Mouse (Mus musculus): ENCODE results near the gene Trim8.
A peak's percentile ranks its signal among the peaks of the same experiment; 100 is the strongest.

Gene Trim8

DNA sequence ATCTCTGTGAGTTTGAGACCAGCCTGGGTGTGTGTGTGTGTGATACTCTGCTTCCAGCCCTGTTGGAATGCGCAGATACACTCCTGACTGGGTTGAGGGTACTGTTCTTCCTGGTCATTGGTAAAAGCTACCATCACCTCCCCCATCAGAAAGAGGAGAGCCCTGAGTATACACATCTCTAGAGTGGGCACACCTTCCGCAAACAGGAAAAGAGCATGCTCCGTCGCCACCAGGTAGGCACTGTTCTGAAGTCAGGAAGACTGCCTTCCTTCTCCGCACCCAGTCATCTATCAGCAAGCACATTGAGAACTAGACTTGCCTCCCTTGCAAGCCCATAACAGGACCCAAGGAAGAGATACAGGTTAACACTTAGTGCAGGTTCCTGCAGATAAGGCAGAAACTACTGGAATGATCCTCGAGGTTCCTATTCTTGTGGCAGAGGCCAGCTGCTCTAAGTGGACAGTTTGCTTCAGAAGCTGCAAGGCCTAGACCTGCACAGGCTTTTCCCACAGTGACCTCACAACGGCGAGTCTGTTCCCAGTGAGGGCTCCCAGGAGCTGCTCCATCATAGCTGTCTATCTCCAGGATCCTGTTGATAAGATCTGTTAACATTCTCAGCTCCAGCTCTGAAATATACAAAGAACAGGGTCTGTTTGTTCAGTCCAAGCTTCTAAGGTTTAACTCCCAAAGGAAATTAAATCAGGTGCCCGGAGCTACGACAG lies 20.7 kb upstream of the Trim8 start:
- no peak for DNase-seq (ENCODE audit: low spot score)

DNA sequence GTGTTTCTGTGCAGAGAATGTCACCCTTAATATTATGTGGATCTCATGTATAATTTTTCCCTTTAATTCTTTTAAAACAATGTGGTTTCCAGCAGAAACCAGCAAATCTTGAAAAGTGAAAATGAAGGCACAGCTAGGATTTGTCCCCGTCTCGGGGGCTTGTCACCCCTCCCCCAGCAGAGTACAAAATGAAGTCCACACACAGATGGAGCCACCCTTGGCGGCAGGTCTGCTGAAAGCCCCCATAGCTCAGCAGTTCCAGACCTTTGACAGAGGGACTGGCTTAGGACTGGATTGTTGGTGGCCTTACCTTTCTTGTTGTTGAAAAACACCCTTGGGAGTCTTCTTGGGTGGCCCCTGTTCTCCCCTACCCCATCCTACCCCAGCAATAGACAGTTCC lies 20.1 kb upstream of the Trim8 start:
- no peak for DNase-seq (ENCODE audit: low spot score)

DNA sequence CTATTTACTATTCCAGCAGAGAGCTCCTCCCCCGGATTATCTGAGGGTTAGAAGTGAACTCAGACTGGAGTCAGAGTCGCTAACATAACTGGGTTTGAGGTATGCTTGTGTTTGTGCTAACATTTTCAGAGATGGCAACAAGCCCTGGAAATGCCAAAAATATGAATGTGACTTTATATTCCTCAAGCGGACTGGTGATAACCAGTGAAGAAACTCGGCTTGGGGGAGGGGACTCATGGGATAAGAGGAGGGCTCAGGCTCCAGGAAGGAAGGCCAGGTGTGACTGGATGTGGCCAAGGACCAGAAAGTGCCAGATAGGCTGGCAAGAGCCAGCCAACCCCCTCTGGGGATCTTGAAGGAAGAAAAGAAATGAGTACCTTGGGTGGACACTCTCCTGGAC lies 19.7 kb upstream of the Trim8 start:
- no peak for DNase-seq (ENCODE audit: low spot score)

DNA sequence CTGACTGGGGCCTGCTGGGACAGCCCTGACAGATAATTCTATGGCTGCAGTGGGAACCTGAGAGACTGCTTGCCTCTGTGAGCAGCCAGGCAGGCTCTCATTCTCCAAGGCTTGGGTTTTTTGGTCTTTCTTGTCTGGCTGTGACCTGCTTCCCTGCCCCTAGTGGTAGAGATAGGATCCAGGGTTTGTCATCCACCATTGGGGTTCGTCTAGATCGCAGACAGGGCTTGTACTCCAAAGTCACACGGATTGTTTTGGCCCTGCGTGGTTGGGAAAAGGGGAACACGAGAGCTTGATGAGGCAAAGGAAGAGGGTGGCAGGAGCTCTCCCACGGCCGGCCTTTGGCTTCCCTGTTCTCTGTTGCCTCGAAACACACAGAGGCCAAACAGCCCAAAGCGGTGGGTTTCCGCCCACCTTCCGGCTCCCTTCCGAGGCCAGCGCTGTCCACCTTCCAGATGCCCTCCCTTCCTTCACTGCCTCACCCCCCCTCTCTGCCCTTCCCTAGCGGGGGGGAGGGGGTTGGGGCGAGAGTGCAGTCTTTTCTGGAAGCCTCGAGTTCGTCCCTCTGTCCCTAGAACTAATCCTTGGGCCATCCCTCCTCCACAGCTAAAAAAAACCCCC lies 18.5 kb upstream of the Trim8 start:
- no peak for DNase-seq (ENCODE audit: low spot score)

DNA sequence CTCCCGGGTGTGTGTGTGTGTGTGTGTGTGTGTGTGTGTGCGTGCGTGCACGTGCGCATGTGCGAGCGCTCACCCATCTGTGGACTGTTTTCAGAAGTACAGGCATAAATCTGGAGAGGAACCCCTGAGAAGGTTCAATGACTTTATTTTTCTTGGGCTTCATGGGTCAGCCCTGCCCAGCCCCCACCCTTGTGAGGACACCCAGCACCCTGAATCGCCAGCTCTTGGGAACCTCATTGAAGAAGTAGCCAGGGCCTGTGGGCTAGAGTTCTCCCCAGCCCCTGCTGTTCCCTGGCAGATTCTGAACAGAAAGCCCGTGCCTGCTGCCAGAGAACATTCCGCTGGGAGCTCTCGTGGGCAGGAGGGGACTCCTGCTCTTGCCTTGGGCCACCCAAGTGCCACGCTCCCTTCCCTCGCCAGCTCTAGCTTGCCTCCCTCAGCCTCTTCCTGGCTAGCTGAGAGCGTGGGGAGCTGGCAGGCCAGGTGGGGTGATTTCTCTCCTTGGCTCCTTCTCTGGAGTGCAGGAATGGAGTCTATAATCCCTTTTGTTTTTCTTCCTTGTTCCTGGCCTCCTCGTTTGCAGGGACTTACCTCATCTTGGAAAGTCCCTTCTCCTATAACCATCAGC lies 17.7 kb upstream of the Trim8 start:
- no peak for DNase-seq (ENCODE audit: low spot score)

DNA sequence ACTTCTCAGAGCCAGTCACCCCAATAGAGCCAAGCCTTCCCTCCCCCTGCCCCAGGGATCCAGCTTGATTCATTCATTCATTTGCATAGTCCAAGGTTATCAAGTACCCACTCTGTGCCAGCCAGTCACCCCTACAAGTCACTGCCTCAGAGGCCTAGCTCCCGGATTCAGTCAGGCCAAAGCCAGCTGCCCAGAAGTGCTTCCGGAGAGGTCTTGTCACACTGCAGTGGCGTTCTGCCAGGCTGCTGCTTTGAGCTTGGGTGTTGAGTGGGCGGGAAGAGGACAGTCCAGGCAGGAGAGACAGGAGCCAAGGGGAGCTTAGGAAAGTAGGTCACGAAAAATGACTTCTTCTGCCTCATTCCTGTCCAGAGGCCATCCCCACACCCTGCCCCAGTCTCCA lies 17.0 kb upstream of the Trim8 start:
- peak; percentile 73 for DNase-seq (ENCODE audit: low spot score)

DNA sequence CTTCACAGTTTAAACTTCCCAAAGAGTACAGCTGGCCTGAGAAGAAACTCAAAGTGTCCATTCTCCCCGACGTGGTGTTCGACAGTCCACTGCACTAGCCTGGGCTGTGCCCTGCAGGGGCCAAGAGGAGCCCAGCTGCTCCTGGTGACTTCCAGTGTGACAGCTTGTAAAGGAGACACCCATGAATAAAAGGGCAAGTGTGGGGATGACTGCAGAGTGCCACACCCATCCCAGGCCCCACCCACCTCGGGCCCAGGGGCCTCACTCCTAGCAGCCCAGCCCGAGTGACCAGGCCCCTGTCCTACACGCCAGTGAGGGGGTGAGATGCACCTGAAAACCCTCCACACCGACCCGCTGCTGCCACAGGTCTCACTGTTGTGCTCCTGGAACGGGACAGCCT lies 15.7 kb upstream of the Trim8 start:
- no peak for DNase-seq (ENCODE audit: low spot score)

DNA sequence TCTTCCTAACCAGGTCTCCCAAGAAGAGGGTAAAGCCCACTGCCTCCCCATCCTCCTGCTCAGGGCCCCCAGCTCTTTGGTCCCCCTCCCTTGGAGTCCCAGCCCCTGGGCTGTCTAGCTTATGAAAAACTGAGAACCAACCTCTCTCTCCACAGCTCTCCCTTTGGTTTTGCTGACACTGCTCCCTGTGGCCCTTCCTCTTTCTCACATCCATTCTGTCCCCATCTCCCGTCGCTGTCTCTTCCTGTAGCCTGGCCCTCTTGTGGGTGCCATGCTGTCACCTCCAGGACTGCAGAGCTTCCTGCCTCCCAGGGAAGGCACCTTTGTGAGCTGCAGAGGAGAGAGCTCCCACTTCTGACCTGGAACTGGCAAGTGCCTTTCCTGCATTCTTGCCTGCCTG lies 14.8 kb upstream of the Trim8 start:
- no peak for DNase-seq (ENCODE audit: low spot score)

DNA sequence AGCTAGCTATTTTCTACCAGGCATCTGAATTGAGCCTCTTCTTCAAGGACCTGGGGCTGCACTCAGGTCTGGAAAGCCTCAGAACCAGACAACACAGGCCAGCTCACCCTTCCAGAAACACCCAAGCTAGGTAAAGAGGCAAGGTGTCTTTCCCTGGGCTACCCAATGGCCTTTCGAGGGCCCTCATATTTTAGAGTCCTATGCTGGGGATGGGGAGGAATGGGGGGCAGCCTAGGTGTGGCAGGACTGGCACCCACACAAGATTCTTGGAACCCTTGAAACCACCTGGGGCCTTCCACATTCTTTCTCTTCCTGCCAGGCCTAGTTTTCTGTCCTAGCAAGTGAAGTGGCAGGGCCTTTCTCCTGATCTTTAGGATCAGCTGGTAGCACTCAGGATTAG lies 12.1 kb upstream of the Trim8 start:
- no peak for DNase-seq (ENCODE audit: low spot score)

DNA sequence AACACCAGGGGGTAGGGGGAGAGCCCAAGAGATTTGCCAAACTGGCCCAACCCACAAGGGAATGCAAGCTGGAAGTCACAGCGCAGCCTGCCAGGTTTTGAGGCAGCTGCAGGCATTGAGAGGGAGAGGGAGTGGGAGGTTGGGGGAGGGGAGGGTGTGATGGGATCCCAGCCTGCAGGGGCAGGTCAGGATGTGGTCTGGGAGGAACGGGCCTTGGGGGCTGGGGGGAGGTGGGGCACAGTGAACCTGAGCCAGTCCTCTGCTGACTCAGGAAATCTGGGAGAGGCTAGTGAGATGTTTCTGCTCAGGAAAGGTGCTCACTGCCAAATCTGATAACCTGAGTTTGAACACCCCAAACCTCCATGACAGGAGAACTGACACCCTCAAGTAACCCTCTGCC lies 10.9 kb upstream of the Trim8 start:
- DNase-seq (ENCODE audit: low spot score): peak; percentile 53

DNA sequence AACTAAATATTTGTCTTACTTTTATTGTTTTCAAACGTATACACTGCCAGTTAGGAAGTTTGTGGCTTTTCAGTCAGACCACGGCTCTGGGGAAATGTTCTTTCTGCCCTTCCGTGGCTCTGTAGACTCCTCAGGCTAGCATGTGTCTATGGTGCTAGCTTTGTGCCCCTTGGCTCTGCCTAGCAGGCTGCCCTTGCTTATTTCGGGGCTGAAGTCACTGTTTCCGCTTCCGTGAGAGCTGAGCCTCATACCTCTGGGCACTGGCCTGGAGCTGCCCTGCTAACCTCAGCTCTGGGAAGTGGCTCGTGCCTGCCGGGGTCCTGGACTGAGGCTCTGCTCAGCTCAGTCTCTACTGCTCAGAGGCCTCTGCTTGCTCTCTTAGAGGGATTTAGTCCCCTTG lies 6.4 kb upstream of the Trim8 start:
- DNase-seq (ENCODE audit: low spot score): no peak

DNA sequence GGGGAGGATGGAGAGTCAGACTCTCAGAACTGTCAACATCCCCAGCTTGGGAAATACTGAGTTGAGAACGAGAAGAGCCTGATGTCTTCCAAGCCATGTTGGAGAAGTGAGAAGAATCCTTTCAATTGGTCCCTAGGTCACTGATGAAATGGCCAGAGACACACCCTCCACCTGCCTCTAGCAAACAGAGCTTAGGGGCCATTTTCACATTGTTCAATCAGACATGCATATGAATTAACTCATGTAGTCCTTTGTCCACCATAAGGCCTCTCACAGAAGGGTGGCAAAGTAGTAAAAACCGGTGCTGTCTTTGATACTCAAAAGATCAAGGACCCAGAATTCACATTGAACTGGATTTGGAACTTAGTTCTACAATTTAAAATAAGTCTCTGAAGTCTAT lies 4.3 kb upstream of the Trim8 start:
- DNase-seq (ENCODE audit: low spot score): no peak

DNA sequence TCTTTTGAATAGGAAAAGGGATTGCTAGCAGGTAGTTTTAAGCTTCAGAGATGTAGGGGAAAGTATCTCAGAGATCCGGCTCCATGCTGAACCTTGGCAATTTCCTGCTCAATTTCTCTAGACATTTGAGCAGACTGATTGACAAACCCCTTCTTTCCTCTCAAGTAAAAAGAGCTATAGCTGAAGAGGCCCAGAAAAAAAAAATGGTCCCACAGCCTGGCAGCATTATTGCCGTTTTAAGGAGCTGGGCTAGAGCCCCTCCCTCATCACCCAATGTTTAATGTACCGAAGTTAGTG lies 2.0 kb upstream of the Trim8 start:
- DNase-seq (ENCODE audit: low spot score): no peak

DNA sequence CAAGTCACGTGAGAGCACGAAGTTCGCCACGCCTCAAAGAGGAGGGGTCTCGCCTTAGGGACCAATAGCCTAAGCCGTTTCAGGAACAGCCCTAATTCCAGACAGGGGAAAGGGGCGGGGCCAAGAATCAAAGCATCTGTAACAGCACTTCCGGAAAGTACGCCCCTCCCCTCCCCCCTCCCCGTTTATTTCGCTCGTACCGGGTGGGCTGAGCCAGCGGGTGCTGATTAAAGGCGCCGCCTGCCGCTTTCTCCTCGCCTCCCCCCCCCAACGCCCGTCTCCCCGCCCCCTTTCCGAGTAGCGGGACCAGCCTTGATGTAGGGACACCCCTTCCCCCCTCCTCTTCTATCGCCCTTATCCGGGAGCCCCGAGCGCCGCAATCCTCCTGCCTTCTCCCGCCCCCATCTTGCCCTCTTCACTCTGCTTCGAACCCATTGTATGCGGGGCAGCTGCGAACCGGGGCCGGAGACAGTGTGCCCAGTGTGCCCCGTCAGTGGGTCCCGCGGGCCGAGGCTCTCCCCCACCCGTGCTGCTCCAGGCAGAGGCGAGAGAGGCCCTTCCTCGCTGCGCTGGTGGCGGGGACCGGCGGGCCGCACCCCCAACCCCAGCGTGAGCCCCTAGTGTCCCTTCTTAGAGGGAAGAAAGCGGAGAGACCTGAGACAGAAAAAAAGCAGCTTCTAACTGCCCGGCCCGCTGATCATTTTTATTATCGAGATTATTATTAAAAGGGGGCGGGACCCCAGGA lies 1.5 kb upstream of the Trim8 start:
- DNase-seq (ENCODE audit: low spot score): peak; percentile 97

DNA sequence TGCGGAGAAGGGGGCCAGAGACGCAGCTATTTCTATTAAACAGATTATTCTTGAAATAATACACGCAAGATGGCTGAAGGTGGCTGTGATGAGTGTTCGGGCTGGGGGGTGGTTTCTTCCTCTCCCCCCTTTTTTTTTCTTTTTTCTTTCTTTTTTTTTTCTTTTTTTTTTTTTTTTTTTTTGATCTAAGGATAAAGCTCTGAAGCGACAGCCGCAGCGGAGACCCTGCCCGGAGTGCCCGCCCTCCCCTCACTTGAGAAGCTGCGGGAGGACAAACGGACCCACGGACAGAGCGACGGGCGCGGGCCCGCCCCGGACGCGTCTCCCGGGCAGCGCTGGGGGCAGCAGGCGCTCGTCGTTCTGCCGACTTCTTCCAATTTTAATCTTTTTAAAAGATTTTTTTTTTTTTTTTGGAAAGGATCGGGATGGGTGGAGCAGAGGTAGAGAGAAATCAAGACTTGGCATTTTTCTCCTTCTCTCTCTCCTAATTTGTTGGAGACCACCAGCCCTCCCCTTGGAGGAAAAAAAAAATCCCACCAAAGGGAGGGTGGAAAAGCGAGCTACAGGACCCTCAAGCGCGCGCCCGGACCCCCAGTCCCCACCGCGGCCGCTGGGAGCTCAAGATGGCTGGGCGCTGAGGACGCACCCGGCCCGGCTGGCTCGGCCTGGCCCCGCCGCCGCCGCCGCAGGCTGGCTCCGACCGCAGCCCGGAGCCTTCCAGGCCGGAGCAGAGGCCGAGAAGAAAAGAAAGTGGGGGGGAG lies 741 bp upstream of the Trim8 start:
- DNase-seq (ENCODE audit: low spot score): peak; percentile 70

DNA sequence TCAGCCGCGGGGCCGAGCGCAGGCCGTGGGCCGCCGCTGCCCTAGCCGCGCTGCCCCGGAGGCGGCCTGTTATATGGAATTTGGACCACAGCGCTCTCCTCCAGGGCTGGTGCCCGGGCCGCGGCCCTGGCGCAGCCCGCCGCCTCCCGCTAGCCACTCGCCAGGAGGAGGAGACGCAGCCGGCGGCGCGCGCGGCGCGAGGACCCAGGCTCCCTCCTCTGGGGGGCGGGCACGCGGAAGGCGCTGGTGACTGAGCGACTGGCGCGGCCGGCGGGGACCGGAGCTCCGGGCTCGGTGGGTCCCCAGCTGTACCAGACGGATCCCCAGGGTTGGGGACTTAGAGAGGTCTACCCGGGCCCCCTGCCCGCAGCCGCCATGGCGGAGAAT lies 560 bp downstream of the Trim8 start:
- DNase-seq (ENCODE audit: low spot score): peak; percentile 60

DNA sequence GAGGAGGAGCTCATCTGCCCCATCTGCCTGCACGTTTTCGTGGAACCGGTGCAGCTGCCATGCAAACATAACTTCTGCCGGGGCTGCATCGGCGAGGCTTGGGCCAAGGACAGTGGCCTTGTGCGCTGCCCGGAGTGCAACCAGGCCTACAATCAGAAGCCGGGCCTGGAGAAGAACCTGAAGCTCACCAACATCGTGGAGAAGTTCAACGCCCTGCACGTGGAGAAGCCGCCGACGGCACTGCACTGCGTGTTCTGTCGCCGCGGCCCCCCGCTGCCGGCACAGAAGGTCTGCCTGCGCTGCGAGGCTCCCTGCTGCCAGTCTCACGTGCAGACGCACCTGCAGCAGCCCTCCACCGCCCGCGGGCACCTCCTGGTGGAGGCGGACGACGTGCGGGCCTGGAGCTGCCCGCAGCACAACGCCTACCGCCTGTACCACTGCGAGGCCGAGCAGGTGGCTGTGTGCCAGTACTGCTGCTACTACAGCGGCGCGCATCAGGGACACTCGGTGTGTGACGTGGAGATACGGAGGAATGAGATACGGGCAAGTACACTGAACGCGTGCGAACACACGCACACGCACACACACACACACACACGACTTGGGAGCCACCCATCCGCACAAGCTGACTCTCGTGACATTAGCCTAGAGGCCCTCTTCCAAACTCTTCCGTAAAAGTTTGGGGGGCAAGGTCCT lies 1.1 kb downstream of the Trim8 start:
- peak; percentile 84 for DNase-seq (ENCODE audit: low spot score)

DNA sequence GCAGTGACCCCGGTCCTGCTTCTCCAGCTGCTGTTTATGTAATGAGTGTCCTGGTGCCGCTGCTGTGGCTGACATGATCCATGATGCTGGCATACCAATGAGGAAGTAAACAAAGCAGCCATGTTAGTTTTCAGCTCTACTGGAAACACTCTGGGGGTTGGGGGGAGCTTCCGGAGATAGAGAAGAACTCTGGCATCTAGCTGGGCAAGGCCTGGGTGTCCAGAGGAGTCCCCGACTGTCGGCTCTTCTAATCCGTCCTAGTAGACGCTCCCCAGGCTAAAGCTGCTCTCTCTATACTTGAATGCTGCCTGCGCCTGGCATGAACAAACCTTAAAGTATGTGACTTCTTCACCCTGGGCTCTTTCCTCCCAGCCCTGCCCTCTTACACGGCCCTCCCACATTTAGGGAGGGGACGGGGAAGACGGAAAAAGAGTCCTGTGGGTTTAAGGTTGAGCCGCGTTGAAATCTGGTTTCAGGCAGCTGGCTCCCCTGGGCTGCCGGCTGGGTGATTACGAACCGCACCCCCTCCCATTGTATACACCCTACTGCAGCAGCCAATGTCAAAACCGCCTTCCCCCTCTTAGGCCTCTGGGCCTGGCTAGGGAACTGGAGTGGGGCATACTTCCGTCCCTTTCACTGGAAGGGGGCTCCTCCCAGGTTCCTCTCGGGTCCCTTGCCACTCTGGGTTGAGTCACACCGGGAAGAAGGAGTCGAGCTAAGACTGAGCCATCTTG lies 2.0 kb downstream of the Trim8 start:
- peak; percentile 73 for DNase-seq (ENCODE audit: low spot score)

DNA sequence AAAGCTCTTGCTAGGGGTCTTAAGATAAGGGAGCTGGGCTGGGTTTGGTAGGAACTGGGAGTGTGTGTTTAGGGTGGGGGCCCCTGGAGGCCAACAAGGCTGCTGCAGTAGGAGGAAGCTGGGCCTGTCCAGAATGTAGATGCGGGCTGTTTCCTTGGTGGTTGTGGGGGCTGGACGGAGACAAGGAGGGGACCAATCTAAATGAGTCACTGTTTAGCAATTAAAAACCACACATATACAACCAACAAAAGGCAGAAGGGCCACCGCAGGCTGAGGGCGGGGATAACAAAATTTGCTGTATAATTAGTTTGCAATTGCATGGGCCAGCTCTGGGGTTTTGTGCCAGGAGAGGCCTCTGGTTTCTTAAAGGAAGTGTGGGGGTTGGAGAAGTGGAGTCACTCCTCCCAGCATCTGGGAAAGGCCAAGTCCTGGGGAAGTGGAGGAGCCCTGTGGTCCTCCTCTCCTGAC lies 2.6 kb downstream of the Trim8 start:
- peak; percentile 70 for DNase-seq (ENCODE audit: low spot score)

DNA sequence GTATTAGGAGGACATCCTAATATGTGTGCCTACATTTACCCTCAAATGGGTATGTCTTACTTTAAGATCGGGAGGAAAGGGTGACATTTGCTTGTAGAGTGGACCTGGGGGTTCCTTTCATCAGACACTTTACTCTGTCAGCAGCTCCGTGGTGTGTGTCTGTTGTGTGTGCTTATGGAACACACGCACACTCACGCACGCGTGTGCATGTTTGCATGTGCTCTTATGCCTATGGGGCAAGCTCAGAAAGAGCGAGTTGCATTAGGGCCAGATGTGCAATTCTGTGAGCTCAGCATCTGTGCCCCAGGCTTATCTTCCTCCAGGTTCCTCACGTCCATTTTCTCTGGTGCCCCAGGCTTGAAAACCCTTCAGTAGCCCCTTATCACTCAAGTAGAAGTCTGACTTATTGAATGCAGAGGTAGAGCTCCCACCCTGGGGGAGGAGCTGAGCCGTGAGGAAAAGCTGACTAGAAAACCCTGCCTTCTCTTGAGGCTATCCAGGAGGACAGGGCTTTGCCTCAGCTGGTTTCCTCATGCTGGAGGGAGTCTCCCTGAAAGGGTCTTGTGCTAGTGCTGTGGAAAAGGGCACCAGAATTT lies 3.4 kb downstream of the Trim8 start:
- DNase-seq (ENCODE audit: low spot score): no peak
